Mouse (Mus musculus): ENCODE data around the gene Eaf2. TPM values are rescaled to one million over a fixed set of nuclear protein-coding genes. Genes with fewer than 3 reads are reported as not detected.
"Not testable (repeated sequence)": the region's sequence is repeated elsewhere in the genome, so short reads cannot be mapped to it uniquely, and the experiment has no call there.

The Eaf2 gene
- total and polyA plus RNA-seq, 3 experiments, result 0.23 to 1.1 (median 1.1) TPM

- H3K27ac ChIP-seq, result no peak overlapping the region
- no peak for DNase-seq
- H3K4me1 ChIP-seq (ENCODE audit: control insufficient read depth, insufficient read depth, low read length), result peaks cover 5% of the 10 kb centered on the region
- no peak overlapping the region for H3K4me3 ChIP-seq
- H3K36me3 ChIP-seq (ENCODE audit: control insufficient read depth, insufficient read depth, low read length), result peaks cover 8% of the 10 kb centered on the region
- intact Hi-C loops (cut with DNase I), result loop anchor here (5.0 to 10.0 kb wide), 2 partner anchors 55 to 777 kb away; partner anchors contain the start of genes Hcls1 and Ndufb4
- no peaks in the 10 kb centered on the region for H3K27me3 ChIP-seq (ENCODE audit: control insufficient read depth, insufficient read depth, low read length)
- H3K79me2 ChIP-seq (replicated peaks; ENCODE audit: control insufficient read depth, insufficient read depth, low read length), result peaks cover 1% of the 10 kb centered on the region; the same call in 1 of the 2 replicates
- 74% methylated on average over 5 of the region's 5 CpGs for WGBS
- TF ChIP-seq POLR2A (IDR thresholded peaks at IDR 0.05; ENCODE audit: insufficient read depth, low read depth, low read length) (no peak), CTCF (IDR thresholded peaks at IDR 0.05) (peak; percentile 58)
- H3K9ac ChIP-seq (ENCODE audit: low read depth, low read length), result no peak overlapping the region
Observed at GRCm38 (mm10) chr16:36877316-36877715, 2.5 kb upstream of the Eaf2 start.

DNA sequence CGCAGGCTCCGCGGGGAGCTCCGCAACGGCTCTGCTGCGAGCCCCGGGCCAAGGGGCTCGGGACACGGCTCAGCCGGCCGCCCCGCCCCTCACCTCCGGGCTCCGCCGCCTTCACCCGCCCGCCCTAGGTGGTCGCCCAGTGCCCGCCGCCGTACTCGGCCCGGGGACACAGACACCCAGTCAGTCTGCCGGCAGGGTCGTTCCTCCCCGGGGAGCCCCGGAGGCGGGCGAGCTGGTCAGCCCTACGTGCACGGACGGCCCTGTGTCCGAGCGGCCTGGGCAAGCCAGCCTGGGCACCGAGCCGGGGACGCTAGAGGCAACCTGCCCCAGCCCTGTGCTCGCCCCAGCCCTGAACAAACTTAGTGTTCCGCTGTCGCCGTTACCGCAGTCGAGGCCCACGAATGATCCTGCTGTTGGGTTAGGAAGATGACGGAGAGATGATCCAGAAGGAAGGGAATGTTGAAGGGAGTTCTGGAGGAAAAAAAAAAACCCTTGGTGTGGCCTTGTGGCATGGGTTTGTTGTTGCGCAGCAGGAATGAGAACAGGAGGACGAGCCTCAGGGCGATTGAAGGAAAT is 561 bp upstream of the Eaf2 start:
- peaks cover 1% of the 10 kb centered on the region; the same call in 1 of the 2 replicates for H3K79me2 ChIP-seq (replicated peaks; ENCODE audit: control insufficient read depth, insufficient read depth, low read length)
- no peak for DNase-seq
- WGBS, result under 1% methylated on average over 46 of the region's 48 CpGs

DNA sequence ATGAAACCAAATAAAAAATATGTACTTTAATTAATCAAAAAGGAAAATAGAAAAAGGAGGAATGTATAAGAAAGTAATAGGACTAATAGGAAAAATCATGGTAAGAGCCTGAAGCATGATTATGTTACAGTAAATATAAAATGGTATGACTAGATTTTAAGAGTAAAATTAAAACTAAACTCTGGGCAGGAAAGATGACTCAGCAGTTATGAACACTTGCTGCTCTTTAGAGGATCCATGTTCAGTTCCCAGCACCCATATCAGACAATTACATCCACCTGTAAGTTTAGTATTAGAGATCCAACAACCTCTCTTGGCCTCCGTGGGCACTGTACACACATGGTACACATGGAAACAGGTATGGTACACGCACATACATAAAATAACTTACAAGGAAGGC is 5.4 kb downstream of the Eaf2 start:
- no peak overlapping the region for H3K4me3 ChIP-seq
- no peaks in the 10 kb centered on the region for H3K79me2 ChIP-seq (replicated peaks; ENCODE audit: control insufficient read depth, insufficient read depth, low read length)
- no peak for DNase-seq
- H3K27me3 ChIP-seq (ENCODE audit: control insufficient read depth, insufficient read depth, low read length), result no peaks in the 10 kb centered on the region
- intact Hi-C loops (cut with DNase I), result no loop called here
- H3K9ac ChIP-seq (ENCODE audit: low read depth, low read length), result no peak overlapping the region
- no peak overlapping the region for H3K27ac ChIP-seq
- 97% methylated on average over 2 of the region's 2 CpGs for WGBS
- peaks cover 1% of the 10 kb centered on the region; the same call in 1 of the 2 replicates for H3K4me1 ChIP-seq (ENCODE audit: control insufficient read depth, insufficient read depth, low read length)
- peaks cover 3% of the 10 kb centered on the region; the same call in 1 of the 2 replicates for H3K36me3 ChIP-seq (ENCODE audit: control insufficient read depth, insufficient read depth, low read length)
- no peak for TF ChIP-seq POLR2A (IDR thresholded peaks at IDR 0.05; ENCODE audit: insufficient read depth, low read depth, low read length)
- no peak for TF ChIP-seq EP300 (IDR thresholded peaks at IDR 0.05; ENCODE audit: insufficient read depth, low read depth, low read length)
- no peak for TF ChIP-seq CTCF (IDR thresholded peaks at IDR 0.05)

More for the DNA sequence above, 561 bp upstream of the Eaf2 start:
- no peaks in the 10 kb centered on the region for H3K27me3 ChIP-seq (ENCODE audit: control insufficient read depth, insufficient read depth, low read length)
- peaks cover 5% of the 10 kb centered on the region for H3K4me1 ChIP-seq (ENCODE audit: control insufficient read depth, insufficient read depth, low read length)
- intact Hi-C loops (cut with DNase I), result loop anchor here (2.0 to 10.0 kb wide), 3 partner anchors 57 to 779 kb away; partner anchors contain the start of genes Hcls1, Ndufb4 and Polq
- peaks cover 8% of the 10 kb centered on the region for H3K36me3 ChIP-seq (ENCODE audit: control insufficient read depth, insufficient read depth, low read length)
- H3K9ac ChIP-seq (ENCODE audit: low read depth, low read length), result peak overlapping the region; percentile 85
- H3K27ac ChIP-seq, result peak overlapping the region; percentile 86
- no peak for TF ChIP-seq EP300 (IDR thresholded peaks at IDR 0.05; ENCODE audit: insufficient read depth, low read depth, low read length)
- TF ChIP-seq CTCF (IDR thresholded peaks at IDR 0.05), result 0 out of 2 replicates have a peak, but pooled peaks have one; percentile 2
- no peak for TF ChIP-seq POLR2A (IDR thresholded peaks at IDR 0.05; ENCODE audit: insufficient read depth, low read depth, low read length)
- peak overlapping the region; percentile 75 for H3K4me3 ChIP-seq

DNA sequence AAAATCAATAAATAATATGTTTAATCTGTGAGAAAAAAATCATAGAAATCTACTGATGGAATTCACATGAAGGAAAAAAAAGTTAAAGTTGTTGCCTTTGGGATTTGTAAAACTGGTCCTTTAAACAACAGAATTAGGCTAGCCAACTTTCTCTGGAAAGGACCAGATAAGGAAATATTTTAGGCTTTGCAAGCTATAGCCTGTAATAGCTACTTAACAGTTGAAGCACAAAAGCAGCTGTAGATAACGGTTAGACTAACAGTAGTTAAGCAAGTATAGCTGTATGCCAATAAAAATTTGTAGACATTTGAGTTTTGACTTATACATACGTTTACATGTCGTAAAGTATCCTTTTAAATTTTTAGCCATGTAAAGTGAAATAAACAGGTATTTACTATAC is 11.2 kb downstream of the Eaf2 start:
- H3K79me2 ChIP-seq (replicated peaks; ENCODE audit: control insufficient read depth, insufficient read depth, low read length), result no peaks in the 10 kb centered on the region
- no peak for TF ChIP-seq EP300 (IDR thresholded peaks at IDR 0.05; ENCODE audit: insufficient read depth, low read depth, low read length)
- TF ChIP-seq POLR2A (IDR thresholded peaks at IDR 0.05; ENCODE audit: insufficient read depth, low read depth, low read length), result no peak
- no peak for TF ChIP-seq CTCF (IDR thresholded peaks at IDR 0.05)
- intact Hi-C loops (cut with DNase I), result no loop called here
- no peak for DNase-seq
- 61% methylated on average over 3 of the region's 3 CpGs for WGBS
- H3K27me3 ChIP-seq (ENCODE audit: control insufficient read depth, insufficient read depth, low read length), result no peaks in the 10 kb centered on the region
- no peaks in the 10 kb centered on the region for H3K4me1 ChIP-seq (ENCODE audit: control insufficient read depth, insufficient read depth, low read length)
- no peak overlapping the region for H3K9ac ChIP-seq (ENCODE audit: low read depth, low read length)
- H3K36me3 ChIP-seq (ENCODE audit: control insufficient read depth, insufficient read depth, low read length), result no peaks in the 10 kb centered on the region
- no peak overlapping the region for H3K27ac ChIP-seq
- H3K4me3 ChIP-seq, result no peak overlapping the region

GRCm38 (mm10) chr16:36851202-36851601 is 23.6 kb downstream of the Eaf2 start:
- Histone ChIP-seq H3K36me3 (ENCODE audit: control insufficient read depth, insufficient read depth, low read length) (no peaks in the 10 kb centered on the region), H3K27ac (no peak overlapping the region), H3K79me2 (replicated peaks; ENCODE audit: control insufficient read depth, insufficient read depth, low read length) (no peaks in the 10 kb centered on the region), H3K27me3 (ENCODE audit: control insufficient read depth, insufficient read depth, low read length) (no peaks in the 10 kb centered on the region), H3K4me3 (no peak overlapping the region), H3K4me1 (ENCODE audit: control insufficient read depth, insufficient read depth, low read length) (no peaks in the 10 kb centered on the region), H3K9ac (ENCODE audit: low read depth, low read length) (no peak overlapping the region)
- WGBS, result 97% methylated on average over 3 of the region's 3 CpGs
- intact Hi-C loops (cut with DNase I), result no loop called here
- DNase-seq, result no peak
- TF ChIP-seq CTCF (IDR thresholded peaks at IDR 0.05) (no peak), POLR2A (IDR thresholded peaks at IDR 0.05; ENCODE audit: insufficient read depth, low read depth, low read length) (no peak), EP300 (IDR thresholded peaks at IDR 0.05; ENCODE audit: insufficient read depth, low read depth, low read length) (no peak)

DNA sequence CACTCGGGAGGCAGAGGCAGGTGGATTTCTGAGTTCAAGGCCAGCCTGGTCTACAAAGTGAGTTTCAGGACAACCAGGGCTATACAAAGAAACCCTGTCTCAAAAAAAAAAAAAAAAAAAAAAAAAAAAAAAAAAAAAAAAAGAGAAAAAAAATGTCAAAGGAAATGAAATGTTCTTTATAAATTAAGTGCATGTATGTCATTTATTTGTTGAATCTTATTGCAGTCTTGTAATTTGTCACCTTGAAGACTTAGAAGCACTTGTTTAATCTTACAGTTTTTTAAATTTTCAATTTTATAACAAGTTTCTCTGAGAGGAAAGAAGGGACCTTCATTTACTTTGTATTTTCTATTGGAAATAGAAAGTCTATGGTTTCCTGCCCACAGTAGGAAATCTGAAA is 27.9 kb downstream of the Eaf2 start:
- not testable (repeated sequence) for DNase-seq
- 91% methylated on average over 1 of the region's 1 CpGs for WGBS

More for the DNA sequence above, 27.9 kb downstream of the Eaf2 start:
- H3K4me1 ChIP-seq (ENCODE audit: control insufficient read depth, insufficient read depth, low read length); H3K27ac ChIP-seq; H3K36me3 ChIP-seq (ENCODE audit: control insufficient read depth, insufficient read depth, low read length); H3K79me2 ChIP-seq (replicated peaks; ENCODE audit: control insufficient read depth, insufficient read depth, low read length); intact Hi-C loops (cut with DNase I); H3K9ac ChIP-seq (ENCODE audit: low read depth, low read length); H3K27me3 ChIP-seq (ENCODE audit: control insufficient read depth, insufficient read depth, low read length); H3K4me3 ChIP-seq: not testable (repeated sequence)

Measured in heart, adult 2 months (tissue).